Mouse (Mus musculus): Measurements from ENCODE around the gene Cd101. TPM values are rescaled to one million over a fixed set of nuclear protein-coding genes. Genes with fewer than 3 reads are reported as not detected.

Cd101 gene
- total and polyA plus RNA-seq, 2 experiments from 2014 or later: 0.11 to 0.43 TPM

DNA sequence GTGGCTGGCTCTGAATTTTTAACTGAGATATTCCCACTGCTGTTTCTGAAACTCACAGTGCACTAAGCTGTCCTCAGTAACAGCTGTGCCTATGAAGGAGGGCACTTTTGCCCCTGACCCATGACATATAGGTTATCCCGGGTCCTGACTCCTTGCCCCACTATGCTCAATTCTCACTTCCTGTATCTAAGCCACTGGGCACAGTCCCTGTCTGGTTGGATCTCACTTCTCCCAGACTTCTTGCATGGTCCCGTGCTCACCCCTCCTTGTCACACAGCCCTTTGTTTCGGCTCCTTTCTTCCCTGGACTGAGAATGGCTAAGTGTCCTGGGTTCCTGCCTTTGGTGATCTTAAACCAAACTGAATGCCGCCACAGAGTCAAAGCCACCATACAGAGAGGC lies 35.1 kb downstream of the Cd101 start:
- H3K9ac ChIP-seq: no peak overlapping the region
- TF ChIP-seq CTCF (IDR thresholded peaks at IDR 0.05; ENCODE audit: low read depth): no peak
- H3K27ac ChIP-seq (ENCODE audit: low read depth, low read length): no peak overlapping the region
- no peak overlapping the region for H3K4me3 ChIP-seq (ENCODE audit: low read depth, low read length)
- WGBS: 68% methylated on average over 4 of the region's 4 CpGs
- no peaks in the 10 kb centered on the region for H3K27me3 ChIP-seq (ENCODE audit: insufficient read depth, low read length)
- DNase-seq (no peak), ATAC-seq (no peak)
- no peaks in the 10 kb centered on the region for H3K4me1 ChIP-seq (ENCODE audit: insufficient read depth)
- H3K4me2 ChIP-seq (ENCODE audit: low read depth): no peak overlapping the region
- H3K9me3 ChIP-seq (ENCODE audit: low read length): no peaks in the 10 kb centered on the region
- H3K36me3 ChIP-seq (ENCODE audit: insufficient read depth): no peaks in the 10 kb centered on the region

DNA sequence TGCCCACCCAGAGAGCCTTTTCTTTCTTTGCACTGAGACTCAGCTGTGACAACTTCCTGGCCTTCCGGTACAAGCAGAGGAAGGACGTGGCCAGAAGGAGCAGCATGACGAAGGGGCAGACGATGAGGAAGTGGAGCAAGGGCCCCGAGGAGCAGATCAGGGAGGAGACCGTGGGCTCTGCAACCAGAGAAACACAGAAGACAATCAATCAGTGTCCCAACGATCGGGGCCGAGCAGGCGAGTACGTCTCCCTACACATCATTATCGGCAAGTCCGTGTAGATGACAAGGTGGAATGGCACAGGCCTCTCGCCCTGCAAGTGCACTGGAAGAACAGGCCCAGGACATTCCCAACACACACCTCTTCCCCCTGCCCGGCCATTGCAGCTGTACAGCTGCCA lies 35.6 kb downstream of the Cd101 start:
- no peaks in the 10 kb centered on the region for H3K36me3 ChIP-seq (ENCODE audit: insufficient read depth)
- no peaks in the 10 kb centered on the region for H3K27me3 ChIP-seq (ENCODE audit: insufficient read depth, low read length)
- H3K4me2 ChIP-seq (ENCODE audit: low read depth): no peak overlapping the region
- no peaks in the 10 kb centered on the region for H3K4me1 ChIP-seq (ENCODE audit: insufficient read depth)
- H3K27ac ChIP-seq (ENCODE audit: low read depth, low read length): no peak overlapping the region
- DNase-seq: no peak
- no peak overlapping the region for H3K9ac ChIP-seq
- no peaks in the 10 kb centered on the region for H3K9me3 ChIP-seq (ENCODE audit: low read length)
- TF ChIP-seq CTCF (IDR thresholded peaks at IDR 0.05; ENCODE audit: low read depth): no peak
- H3K4me3 ChIP-seq (ENCODE audit: low read depth, low read length): no peak overlapping the region
- no peak for ATAC-seq
- 88% methylated on average over 15 of the region's 15 CpGs for WGBS

DNA sequence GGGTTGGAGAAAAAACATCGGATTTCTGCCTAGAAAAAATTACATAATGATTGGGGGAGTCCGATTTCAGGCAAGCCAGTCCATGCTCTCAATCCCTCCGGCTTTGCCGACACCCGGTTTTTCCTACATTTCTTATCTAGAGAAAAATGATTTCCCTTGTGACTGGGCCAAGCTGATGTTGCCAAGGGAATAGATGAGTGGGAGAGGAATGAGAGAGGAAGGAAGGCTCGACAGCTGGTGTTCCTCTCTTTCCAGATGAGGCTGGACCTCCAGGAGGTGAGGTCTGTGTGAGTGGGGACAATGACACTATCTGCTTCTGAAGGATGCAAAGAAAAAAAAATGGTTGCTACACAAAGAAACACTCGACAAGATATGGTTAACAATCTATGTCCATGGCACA lies 36.2 kb downstream of the Cd101 start:
- Histone ChIP-seq H3K27me3 (ENCODE audit: insufficient read depth, low read length) (no peaks in the 10 kb centered on the region), H3K36me3 (ENCODE audit: insufficient read depth) (no peaks in the 10 kb centered on the region), H3K4me2 (ENCODE audit: low read depth) (no peak overlapping the region), H3K9ac (no peak overlapping the region), H3K9me3 (ENCODE audit: low read length) (no peaks in the 10 kb centered on the region), H3K4me1 (ENCODE audit: insufficient read depth) (no peaks in the 10 kb centered on the region), H3K27ac (ENCODE audit: low read depth, low read length) (no peak overlapping the region), H3K4me3 (ENCODE audit: low read depth, low read length) (no peak overlapping the region)
- no peak for DNase-seq
- ATAC-seq: no peak
- WGBS: 81% methylated on average over 7 of the region's 7 CpGs
- TF ChIP-seq CTCF (IDR thresholded peaks at IDR 0.05; ENCODE audit: low read depth): no peak

DNA sequence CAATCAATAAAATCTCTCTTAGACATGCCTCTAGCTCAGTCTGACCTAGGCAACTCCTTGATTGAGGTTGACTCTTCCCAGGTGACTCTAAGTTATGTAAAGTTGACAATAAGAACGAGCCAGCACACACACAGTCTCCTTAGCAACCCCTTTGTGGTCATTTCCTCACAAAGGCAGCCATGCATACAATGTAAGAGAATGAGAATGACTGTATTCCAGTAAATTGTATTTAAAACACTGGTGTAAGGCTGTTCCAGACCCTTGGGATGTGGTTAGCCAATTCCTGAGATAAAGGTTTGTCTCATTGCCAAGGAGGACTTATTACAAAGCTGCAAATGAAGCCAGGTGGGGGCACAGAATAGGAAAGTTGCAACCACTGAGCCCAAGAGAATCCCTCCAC lies 39.1 kb downstream of the Cd101 start:
- ATAC-seq (no peak), DNase-seq (no peak)
- Histone ChIP-seq H3K36me3 (ENCODE audit: insufficient read depth) (no peaks in the 10 kb centered on the region), H3K4me1 (ENCODE audit: insufficient read depth) (no peaks in the 10 kb centered on the region), H3K9me3 (ENCODE audit: low read length) (no peaks in the 10 kb centered on the region), H3K9ac (no peak overlapping the region), H3K27ac (ENCODE audit: low read depth, low read length) (no peak overlapping the region), H3K4me2 (ENCODE audit: low read depth) (no peak overlapping the region), H3K27me3 (ENCODE audit: insufficient read depth, low read length) (no peaks in the 10 kb centered on the region), H3K4me3 (ENCODE audit: low read depth, low read length) (no peak overlapping the region)
- no peak for TF ChIP-seq CTCF (IDR thresholded peaks at IDR 0.05; ENCODE audit: low read depth)
- 27% methylated on average over 1 of the region's 1 CpGs for WGBS

DNA sequence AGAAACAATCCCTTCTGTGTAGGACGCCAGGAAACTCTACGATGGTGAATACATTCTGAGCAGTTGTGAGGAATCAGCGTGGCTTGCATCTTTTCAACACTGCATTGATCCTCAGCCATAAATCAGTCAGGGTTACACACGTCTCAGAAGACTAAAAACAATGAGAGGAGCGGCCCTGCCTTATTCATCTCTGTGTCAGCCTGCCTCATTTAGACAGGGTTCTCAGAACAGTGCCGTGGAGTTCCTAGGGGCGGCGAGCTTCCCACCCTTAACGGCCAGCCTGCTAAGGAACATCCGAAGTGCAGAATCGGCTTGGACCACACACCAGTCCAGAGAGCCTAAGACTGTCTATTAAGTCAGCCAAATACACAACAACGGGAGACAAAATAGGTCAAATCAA lies 39.9 kb downstream of the Cd101 start:
- WGBS: 32% methylated on average over 12 of the region's 12 CpGs
- no peak for DNase-seq
- H3K9ac ChIP-seq: no peak overlapping the region

DNA sequence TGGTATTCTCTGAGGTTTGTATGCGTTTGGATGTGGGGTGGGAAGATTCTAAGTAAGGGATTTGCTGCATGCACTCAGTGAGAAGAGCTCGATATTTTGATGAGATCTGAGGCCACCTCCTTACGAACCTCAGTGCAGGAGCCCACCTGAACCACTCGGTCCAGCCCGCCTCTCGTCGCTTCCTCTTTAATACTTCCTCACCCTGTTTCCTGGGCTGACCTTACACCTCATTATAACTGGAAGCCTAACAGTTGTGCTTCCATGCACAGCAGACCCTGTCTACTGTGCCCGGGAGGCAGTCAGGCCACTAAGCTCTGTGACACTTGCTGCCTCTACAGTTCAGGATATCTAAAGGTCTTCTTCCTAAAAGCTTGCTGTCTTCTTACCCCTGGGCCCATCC lies 50.1 kb downstream of the Cd101 start:
- H3K9me3 ChIP-seq (ENCODE audit: low read length): no peaks in the 10 kb centered on the region
- H3K4me2 ChIP-seq (ENCODE audit: low read depth): no peak overlapping the region
- H3K4me3 ChIP-seq (ENCODE audit: low read depth, low read length): no peak overlapping the region
- no peaks in the 10 kb centered on the region for H3K36me3 ChIP-seq (ENCODE audit: insufficient read depth)
- WGBS: 83% methylated on average over 8 of the region's 8 CpGs
- TF ChIP-seq CTCF (IDR thresholded peaks at IDR 0.05; ENCODE audit: low read depth): no peak
- no peak overlapping the region for H3K27ac ChIP-seq (ENCODE audit: low read depth, low read length)
- no peak for ATAC-seq
- no peak overlapping the region for H3K9ac ChIP-seq
- no peaks in the 10 kb centered on the region for H3K27me3 ChIP-seq (ENCODE audit: insufficient read depth, low read length)
- no peaks in the 10 kb centered on the region for H3K4me1 ChIP-seq (ENCODE audit: insufficient read depth)
- no peak for DNase-seq

More for the DNA sequence above, 39.9 kb downstream of the Cd101 start:
- no peak for TF ChIP-seq CTCF (IDR thresholded peaks at IDR 0.05; ENCODE audit: low read depth)
- Histone ChIP-seq H3K9me3 (ENCODE audit: low read length) (no peaks in the 10 kb centered on the region), H3K4me3 (ENCODE audit: low read depth, low read length) (no peak overlapping the region), H3K27ac (ENCODE audit: low read depth, low read length) (no peak overlapping the region), H3K4me1 (ENCODE audit: insufficient read depth) (no peaks in the 10 kb centered on the region), H3K27me3 (ENCODE audit: insufficient read depth, low read length) (no peaks in the 10 kb centered on the region), H3K4me2 (ENCODE audit: low read depth) (no peak overlapping the region), H3K36me3 (ENCODE audit: insufficient read depth) (no peaks in the 10 kb centered on the region)
- no peak for ATAC-seq

DNA sequence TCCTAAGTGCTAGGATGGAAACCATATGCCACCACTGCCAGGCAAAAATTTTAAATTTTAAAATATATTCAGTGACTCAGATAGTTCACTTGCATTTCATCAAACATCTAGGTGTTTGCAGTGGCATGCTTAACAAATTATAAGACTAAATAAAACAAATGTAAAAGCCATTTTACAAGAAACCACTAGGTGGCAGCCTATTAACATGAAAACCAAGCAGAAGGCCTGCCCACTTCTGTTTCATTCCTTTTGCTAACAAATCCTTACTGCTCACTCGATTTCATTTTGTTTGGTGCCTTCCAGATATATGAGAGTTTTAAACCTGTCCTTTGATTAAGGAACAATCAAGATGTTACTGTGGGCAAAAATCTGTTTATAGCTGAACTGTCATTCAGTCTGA lies 55.5 kb downstream of the Cd101 start:
- 0% methylated on average over 1 of the region's 1 CpGs for WGBS
- no peak overlapping the region for H3K27ac ChIP-seq (ENCODE audit: low read depth, low read length)
- 0 out of 2 replicates have a peak, but pooled peaks cover 2% of the 10 kb centered on the region for H3K4me1 ChIP-seq (ENCODE audit: insufficient read depth)
- no peak overlapping the region for H3K4me3 ChIP-seq (ENCODE audit: low read depth, low read length)
- no peak overlapping the region for H3K9ac ChIP-seq
- no peaks in the 10 kb centered on the region for H3K36me3 ChIP-seq (ENCODE audit: insufficient read depth)
- ATAC-seq: peak; percentile 16; the same call in 1 of the 2 replicates
- peak; percentile 81 for TF ChIP-seq CTCF (IDR thresholded peaks at IDR 0.05; ENCODE audit: low read depth)
- H3K27me3 ChIP-seq (ENCODE audit: insufficient read depth, low read length): no peaks in the 10 kb centered on the region
- H3K9me3 ChIP-seq (ENCODE audit: low read length): no peaks in the 10 kb centered on the region
- DNase-seq: peak; percentile 76
- H3K4me2 ChIP-seq (ENCODE audit: low read depth): no peak overlapping the region

Data from forebrain, postnatal 0 days (tissue).